Mouse (Mus musculus): Measurements from ENCODE around the gene Kdm2b. TPM values are rescaled to one million over a fixed set of nuclear protein-coding genes. Genes with fewer than 3 reads are reported as not detected.
"Not testable (repeated sequence)": the region's sequence is repeated elsewhere in the genome, so short reads cannot be mapped to it uniquely, and the experiment has no call there.

Kdm2b gene
- total RNA-seq, 1 experiment: 68.6 TPM

DNA sequence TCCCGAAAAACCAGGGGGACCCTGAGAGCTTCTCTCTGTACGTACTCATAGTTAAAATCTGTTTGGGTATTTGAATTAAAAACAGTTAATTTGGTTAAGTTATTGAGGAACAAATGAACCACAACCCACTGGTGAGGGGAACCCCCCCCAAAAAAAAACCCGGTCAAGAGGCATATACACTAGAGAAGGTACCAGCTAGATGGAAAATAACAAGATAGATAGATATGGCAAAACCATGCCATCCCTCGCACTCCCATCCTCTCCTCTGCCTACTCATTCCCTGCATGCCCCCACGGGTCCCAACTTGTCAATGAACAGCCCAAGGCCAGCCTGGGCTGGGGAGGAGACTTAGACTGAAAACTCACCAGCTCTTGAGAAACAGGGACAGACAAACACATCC, 5.1 kb downstream of the Kdm2b start:
- in situ Hi-C loops (cut with MboI; ENCODE audit: low sequenced_read_pairs in 2 of 2, unreplicated experiment in 2 of 2): no loop called here
- peaks cover 4 to 8% of the 10 kb centered on the region in 2 experiments; a peak in 1 of 4 replicates for H3K4me1 ChIP-seq (ENCODE audit: control insufficient read depth in 2 of 2, insufficient read depth in 2 of 2, low read length in 2 of 2, poor library complexity in 1 of 2)
- TF ChIP-seq MAFK (IDR thresholded peaks at IDR 0.05; ENCODE audit: insufficient read depth, low read depth, low read length) (no peak), HCFC1 (IDR thresholded peaks at IDR 0.05; ENCODE audit: borderline replicate concordance, insufficient read depth, low read length) (no peak), ZNF384 (IDR thresholded peaks at IDR 0.05; ENCODE audit: low read depth, low read length) (no peak), ZC3H11A (IDR thresholded peaks at IDR 0.05; ENCODE audit: borderline replicate concordance, low read depth, low read length) (no peak), CHD2 (IDR thresholded peaks at IDR 0.05; ENCODE audit: low read depth, low read length) (no peak)
- peaks cover 18% of the 10 kb centered on the region; the same call in 1 of the 2 replicates for H3K36me3 ChIP-seq (ENCODE audit: control insufficient read depth, insufficient read depth, low read length, poor library complexity, severe bottlenecking)
- H3K27ac ChIP-seq (ENCODE audit: insufficient read depth, low read depth, low read length, poor library complexity, severe bottlenecking): no peak overlapping the region
- no peak for DNase-seq (ENCODE audit: low read depth, low spot score)
- H3K4me3 ChIP-seq (ENCODE audit: insufficient read depth in 1 of 2, low read depth in 1 of 2, low read length in 2 of 2, poor library complexity in 1 of 2, severe bottlenecking in 1 of 2): no peak overlapping the region
- H3K9me3 ChIP-seq (ENCODE audit: control insufficient read depth, insufficient read depth, low read depth, low read length): no peaks in the 10 kb centered on the region
- H3K9ac ChIP-seq (ENCODE audit: insufficient read depth, low read depth, low read length, poor library complexity, severe bottlenecking): no peak overlapping the region

DNA sequence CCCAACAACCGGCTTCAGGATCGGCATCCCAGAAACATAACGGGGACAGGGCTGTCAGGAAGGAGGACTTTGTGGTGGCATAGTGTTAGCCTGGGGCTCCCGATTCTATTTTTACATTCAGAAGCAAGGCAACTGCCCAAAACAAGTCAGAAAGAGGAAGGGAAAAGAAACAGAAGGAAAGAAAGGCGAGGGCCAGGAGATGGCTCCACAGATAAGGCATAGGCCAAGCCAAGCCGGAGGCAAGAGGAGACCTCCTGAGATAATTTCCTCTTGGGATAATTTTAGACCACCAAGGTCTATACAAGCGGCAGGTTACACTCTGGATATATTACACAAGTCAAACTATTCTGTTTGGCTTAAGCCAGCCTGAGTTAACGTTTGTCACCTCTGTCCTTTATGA, 10.7 kb downstream of the Kdm2b start:
- no peaks in the 10 kb centered on the region for H3K9me3 ChIP-seq (ENCODE audit: control insufficient read depth, insufficient read depth, low read depth, low read length)
- in situ Hi-C loops (cut with MboI; ENCODE audit: low sequenced_read_pairs in 2 of 2, unreplicated experiment in 2 of 2): no loop called here
- H3K4me1 ChIP-seq (ENCODE audit: control insufficient read depth in 2 of 2, insufficient read depth in 2 of 2, low read length in 2 of 2, poor library complexity in 1 of 2): no peaks in the 10 kb centered on the region
- H3K36me3 ChIP-seq (ENCODE audit: control insufficient read depth, insufficient read depth, low read length, poor library complexity, severe bottlenecking): peaks cover 14% of the 10 kb centered on the region; the same call in 1 of the 2 replicates
- H3K9ac ChIP-seq (ENCODE audit: insufficient read depth, low read depth, low read length, poor library complexity, severe bottlenecking): no peak overlapping the region
- no peak overlapping the region for H3K27ac ChIP-seq (ENCODE audit: insufficient read depth, low read depth, low read length, poor library complexity, severe bottlenecking)
- no peak for TF ChIP-seq ZNF384 (IDR thresholded peaks at IDR 0.05; ENCODE audit: low read depth, low read length)
- no peak for TF ChIP-seq CHD2 (IDR thresholded peaks at IDR 0.05; ENCODE audit: low read depth, low read length)
- no peak for TF ChIP-seq ZC3H11A (IDR thresholded peaks at IDR 0.05; ENCODE audit: borderline replicate concordance, low read depth, low read length)
- no peak for TF ChIP-seq MAFK (IDR thresholded peaks at IDR 0.05; ENCODE audit: insufficient read depth, low read depth, low read length)
- no peak for TF ChIP-seq HCFC1 (IDR thresholded peaks at IDR 0.05; ENCODE audit: borderline replicate concordance, insufficient read depth, low read length)
- no peak overlapping the region for H3K4me3 ChIP-seq (ENCODE audit: insufficient read depth in 1 of 2, low read depth in 1 of 2, low read length in 2 of 2, poor library complexity in 1 of 2, severe bottlenecking in 1 of 2)
- DNase-seq (ENCODE audit: low read depth, low spot score): no peak

DNA sequence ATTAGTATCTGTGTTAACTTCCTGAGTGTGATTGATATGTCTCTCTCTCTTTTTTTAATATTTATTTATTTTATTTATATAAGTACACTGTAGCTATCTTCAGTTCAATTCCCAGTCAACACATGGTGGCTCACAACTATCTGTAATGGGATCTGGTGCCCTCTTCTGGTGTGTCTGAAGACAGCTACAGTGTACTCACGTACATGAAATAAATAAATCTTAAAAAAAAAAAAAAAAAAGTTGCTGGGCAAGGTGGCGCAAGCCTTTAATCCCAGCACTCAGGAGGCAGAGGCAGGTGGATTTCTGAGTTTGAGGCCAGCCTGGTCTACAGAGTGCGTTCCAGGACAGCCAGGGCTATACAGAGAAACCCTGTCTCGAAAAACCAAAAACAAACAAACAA, 14.9 kb downstream of the Kdm2b start:
- H3K27ac ChIP-seq (ENCODE audit: insufficient read depth, low read depth, low read length, poor library complexity, severe bottlenecking); H3K4me3 ChIP-seq (ENCODE audit: insufficient read depth in 1 of 2, low read depth in 1 of 2, low read length in 2 of 2, poor library complexity in 1 of 2, severe bottlenecking in 1 of 2); H3K36me3 ChIP-seq (ENCODE audit: control insufficient read depth, insufficient read depth, low read length, poor library complexity, severe bottlenecking); DNase-seq (ENCODE audit: low read depth, low spot score); H3K9ac ChIP-seq (ENCODE audit: insufficient read depth, low read depth, low read length, poor library complexity, severe bottlenecking); H3K9me3 ChIP-seq (ENCODE audit: control insufficient read depth, insufficient read depth, low read depth, low read length); H3K4me1 ChIP-seq (ENCODE audit: control insufficient read depth in 2 of 2, insufficient read depth in 2 of 2, low read length in 2 of 2, poor library complexity in 1 of 2); in situ Hi-C loops (cut with MboI; ENCODE audit: low sequenced_read_pairs in 2 of 2, unreplicated experiment in 2 of 2): not testable (repeated sequence)
- 0 out of 2 replicates have a peak, but pooled peaks have one; percentile 25 for TF ChIP-seq ZNF384 (IDR thresholded peaks at IDR 0.05; ENCODE audit: low read depth, low read length)

DNA sequence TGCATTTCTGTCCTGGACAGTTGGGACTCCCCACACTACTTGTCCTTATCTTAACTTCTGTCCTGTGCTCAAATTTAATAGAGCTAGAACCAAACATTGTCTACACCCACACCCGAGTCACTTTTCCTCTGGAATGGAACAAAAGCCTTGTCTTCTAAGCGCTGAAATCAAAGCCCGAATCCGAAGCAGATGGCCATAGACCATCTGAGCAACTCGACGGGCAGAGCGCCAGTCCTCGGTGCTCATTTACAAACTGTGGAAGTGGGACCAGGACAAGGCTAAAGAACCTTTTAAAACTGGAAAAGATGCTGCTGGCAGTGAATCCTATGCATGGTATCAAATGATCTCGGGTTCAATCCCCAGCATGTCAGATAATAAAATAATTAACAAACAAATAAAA, 17.5 kb downstream of the Kdm2b start:
- H3K4me1 ChIP-seq (ENCODE audit: control insufficient read depth in 2 of 2, insufficient read depth in 2 of 2, low read length in 2 of 2, poor library complexity in 1 of 2): no peaks in the 10 kb centered on the region
- no peak overlapping the region for H3K9ac ChIP-seq (ENCODE audit: insufficient read depth, low read depth, low read length, poor library complexity, severe bottlenecking)
- no peak overlapping the region for H3K27ac ChIP-seq (ENCODE audit: insufficient read depth, low read depth, low read length, poor library complexity, severe bottlenecking)
- H3K4me3 ChIP-seq (ENCODE audit: insufficient read depth in 1 of 2, low read depth in 1 of 2, low read length in 2 of 2, poor library complexity in 1 of 2, severe bottlenecking in 1 of 2): no peak overlapping the region
- in situ Hi-C loops (cut with MboI; ENCODE audit: low sequenced_read_pairs in 2 of 2, unreplicated experiment in 2 of 2): no loop called here
- no peak for DNase-seq (ENCODE audit: low read depth, low spot score)
- H3K36me3 ChIP-seq (ENCODE audit: control insufficient read depth, insufficient read depth, low read length, poor library complexity, severe bottlenecking): no peaks in the 10 kb centered on the region
- TF ChIP-seq HCFC1 (IDR thresholded peaks at IDR 0.05; ENCODE audit: borderline replicate concordance, insufficient read depth, low read length): no peak
- no peak for TF ChIP-seq CHD2 (IDR thresholded peaks at IDR 0.05; ENCODE audit: low read depth, low read length)
- TF ChIP-seq MAFK (IDR thresholded peaks at IDR 0.05; ENCODE audit: insufficient read depth, low read depth, low read length): no peak
- TF ChIP-seq ZNF384 (IDR thresholded peaks at IDR 0.05; ENCODE audit: low read depth, low read length): no peak
- TF ChIP-seq ZC3H11A (IDR thresholded peaks at IDR 0.05; ENCODE audit: borderline replicate concordance, low read depth, low read length): no peak
- H3K9me3 ChIP-seq (ENCODE audit: control insufficient read depth, insufficient read depth, low read depth, low read length): no peaks in the 10 kb centered on the region

DNA sequence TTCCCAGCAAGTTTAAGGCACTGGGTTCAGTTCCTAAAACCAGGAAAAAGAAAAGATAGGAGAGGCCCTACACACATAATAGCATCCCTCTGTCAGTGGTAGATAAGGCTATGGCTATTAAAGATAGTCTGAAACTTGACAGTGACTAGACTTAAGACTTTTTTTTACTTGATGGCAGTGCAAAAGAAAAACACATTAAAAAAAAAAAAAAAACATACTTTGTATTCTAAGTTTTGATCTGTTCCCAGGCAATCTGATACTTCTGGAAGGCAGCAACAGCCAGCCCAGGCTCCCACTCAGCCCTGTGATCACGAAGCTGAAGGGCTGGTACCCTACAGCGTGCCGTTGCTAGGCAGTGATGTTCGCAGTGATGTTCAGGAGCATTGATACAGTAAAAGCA, 18.2 kb downstream of the Kdm2b start:
- TF ChIP-seq HCFC1 (IDR thresholded peaks at IDR 0.05; ENCODE audit: borderline replicate concordance, insufficient read depth, low read length) (no peak), CHD2 (IDR thresholded peaks at IDR 0.05; ENCODE audit: low read depth, low read length) (no peak)
- no peaks in the 10 kb centered on the region for H3K36me3 ChIP-seq (ENCODE audit: control insufficient read depth, insufficient read depth, low read length, poor library complexity, severe bottlenecking)
- H3K9ac ChIP-seq (ENCODE audit: insufficient read depth, low read depth, low read length, poor library complexity, severe bottlenecking): no peak overlapping the region
- no peak overlapping the region for H3K27ac ChIP-seq (ENCODE audit: insufficient read depth, low read depth, low read length, poor library complexity, severe bottlenecking)
- DNase-seq (ENCODE audit: low read depth, low spot score): no peak
- H3K4me3 ChIP-seq (ENCODE audit: insufficient read depth in 1 of 2, low read depth in 1 of 2, low read length in 2 of 2, poor library complexity in 1 of 2, severe bottlenecking in 1 of 2): no peak overlapping the region
- no peaks in the 10 kb centered on the region for H3K9me3 ChIP-seq (ENCODE audit: control insufficient read depth, insufficient read depth, low read depth, low read length)
- in situ Hi-C loops (cut with MboI; ENCODE audit: low sequenced_read_pairs in 2 of 2, unreplicated experiment in 2 of 2): no loop called here
- no peaks in the 10 kb centered on the region for H3K4me1 ChIP-seq (ENCODE audit: control insufficient read depth in 2 of 2, insufficient read depth in 2 of 2, low read length in 2 of 2, poor library complexity in 1 of 2)
